10 mouse cellular contexts compared by ENCODE assay signal in the genomic region with DNA sequence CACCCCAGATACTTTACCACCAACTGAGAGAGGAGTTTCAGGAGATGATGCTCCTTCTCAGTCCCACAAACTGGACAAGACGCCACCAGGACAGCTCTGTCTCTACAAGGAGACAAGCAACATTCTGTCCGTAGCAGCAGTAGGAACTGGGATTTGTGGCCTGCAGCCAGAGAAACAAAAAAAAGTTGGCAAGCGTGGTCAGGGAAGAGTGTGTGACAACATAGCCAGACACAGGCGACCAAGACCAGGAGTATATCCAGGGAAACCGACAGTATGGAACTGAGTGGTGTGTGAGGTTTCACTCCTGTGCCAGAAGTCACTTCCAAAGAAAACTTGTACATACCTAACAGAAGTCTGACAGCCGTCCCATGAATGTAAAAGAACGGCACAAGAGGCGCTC. TPM values are rescaled to one million over a fixed set of nuclear protein-coding genes. Genes with fewer than 3 reads are reported as not detected.
DNase-seq lines count a peak whose midpoint lies in the region; ATAC-seq lines count a peak whose summit lies in the region.
"Had no signal": no experiment of that assay in that cellular context is flagged by ENCODE, and none has a peak within 500 bp of the region (broad histone marks: within the 10 kb centered on the region; RNA-seq: fewer than 3 reads in every experiment).

No protein-coding gene starts in this region.

- H3K36me3 ChIP-seq in heart, embryonic 12.5 days, result peaks cover 13% of the 10 kb centered on the region
- peaks cover 42% of the 10 kb centered on the region for H3K36me3 ChIP-seq in limb, embryonic 10.5 days

- H3K4me1 ChIP-seq in heart, embryonic 12.5 days (replicated peaks), result peaks cover 18% of the 10 kb centered on the region
- no peaks in the 10 kb centered on the region for H3K4me1 ChIP-seq in limb, embryonic 10.5 days

- no peak overlapping the region for H3K4me3 ChIP-seq in heart, embryonic 12.5 days
- H3K4me3 ChIP-seq in limb, embryonic 10.5 days, result no peak overlapping the region
- H3K4me3 ChIP-seq: myocyte had no signal

- peaks cover 6% of the 10 kb centered on the region for H3K9me3 ChIP-seq in heart, embryonic 12.5 days (replicated peaks)
- H3K9me3 ChIP-seq in limb, embryonic 10.5 days (replicated peaks), result 0 out of 2 replicates have a peak, but pooled peaks cover 2% of the 10 kb centered on the region

- H3K27ac ChIP-seq in heart, embryonic 12.5 days (ENCODE audit: poor library complexity, severe bottlenecking), result no peak overlapping the region
- H3K27ac ChIP-seq in limb, embryonic 10.5 days, result no peak overlapping the region

- ATAC-seq in heart, embryonic 12.5 days (ENCODE audit: insufficient number of reproducible peaks, low FRiP score), result no peak

- H3K4me2 ChIP-seq in heart, embryonic 12.5 days, result no peak overlapping the region

- H3K27me3 ChIP-seq in heart, embryonic 12.5 days (replicated peaks), result no peaks in the 10 kb centered on the region
- no peaks in the 10 kb centered on the region for H3K27me3 ChIP-seq in limb, embryonic 10.5 days (ENCODE audit: low read depth, poor library complexity, severe bottlenecking)

- H3K9ac ChIP-seq in heart, embryonic 12.5 days, result no peak overlapping the region

- WGBS in heart, embryonic 12.5 days, result 47% methylated on average over 8 of the region's 8 CpGs
- WGBS in limb, embryonic 10.5 days, result 87% methylated on average over 8 of the region's 8 CpGs

- DNase-seq in heart, adult 18-20 months, result peak; percentile 79 to 88
- peak; percentile 69 for DNase-seq in right cerebral cortex, postnatal 4 days
- no peak for DNase-seq in right cerebral cortex, adult 18-20 months
- peak; percentile 7 to 53 for DNase-seq in kidney, postnatal 36 days
- DNase-seq in urinary bladder, postnatal 25 days (ENCODE audit: low spot score), result no peak
- DNase-seq in limb, embryonic 10.5 days (ENCODE audit: low spot score), result no peak
- DNase-seq in retina, embryonic 14.5 days (ENCODE audit: low spot score), result no peak
- DNase-seq: thymus, postnatal 36 days had no signal

RNA-seq across cellular contexts. Expression of a gene that starts 14.5 kb away (rescaled TPM):
- 10 to 100 TPM in 1 of 2 experiments, 1 to 10 TPM in 1; 5.4 to 10.1 TPM for total RNA-seq in heart, adult 18-20 months (2021)
- 25.6 and 26.1 TPM in 2 replicates for polyA plus RNA-seq in heart, embryonic 12.5 days (2016; fragmentation: Nextera tagmentation; extraction: Ambion mirVana)
- 68.8 and 80.7 TPM in 2 replicates for polyA plus RNA-seq in limb, embryonic 10.5 days (2016; fragmentation: Nextera tagmentation; extraction: Ambion mirVana)

Comparison
In these comparisons a context has a peak if more than half of its experiments do, and no peak if none do; other contexts are left out.
1. DNase-seq: peak in heart, adult 18-20 months (2 of 2), right cerebral cortex, postnatal 4 days (single experiment) and kidney, postnatal 36 days (2 of 2); none in right cerebral cortex, adult 18-20 months (single experiment), urinary bladder, postnatal 25 days (single experiment), limb, embryonic 10.5 days (single experiment) and retina, embryonic 14.5 days (single experiment).